11 mouse cellular contexts compared by ENCODE assay signal in genomic region chr10:39552903-39553302, GRCm38 (mm10). TPM values are rescaled to one million over a fixed set of nuclear protein-coding genes. Genes with fewer than 3 reads are reported as not detected.
DNase-seq lines count a peak whose midpoint lies in the region; ATAC-seq lines count a peak whose summit lies in the region.
"Had no signal": no experiment of that assay in that cellular context is flagged by ENCODE, and none has a peak within 500 bp of the region (broad histone marks: within the 10 kb centered on the region; RNA-seq: fewer than 3 reads in every experiment).

No protein-coding gene starts in this region.

- no peak for ATAC-seq in heart, embryonic 13.5 days (ENCODE audit: extremely low read depth, insufficient number of reproducible peaks, low FRiP score, low TSS enrichment)
- ATAC-seq in embryonic facial prominence, embryonic 11.5 days (replicated peaks; ENCODE audit: insufficient number of reproducible peaks, low FRiP score, low TSS enrichment, low read depth) = no peak
- ATAC-seq in hindbrain, embryonic 12.5 days (ENCODE audit: low FRiP score) = no peak
- peak; percentile 10; the same call in 1 of the 2 replicates for ATAC-seq in midbrain, embryonic 15.5 days (replicated peaks)
- ATAC-seq in intestine, embryonic 16.5 days = no peak

- WGBS in heart, embryonic 13.5 days = 67% methylated on average over 5 of the region's 5 CpGs
- WGBS in embryonic facial prominence, embryonic 11.5 days = 29% methylated on average over 5 of the region's 5 CpGs
- 19% methylated on average over 5 of the region's 5 CpGs for WGBS in hindbrain, embryonic 12.5 days
- WGBS in midbrain, embryonic 15.5 days = 15% methylated on average over 5 of the region's 5 CpGs
- 53% methylated on average over 5 of the region's 5 CpGs for whole genome bisulfite sequencing in intestine, embryonic 16.5 days

- H3K9ac ChIP-seq in heart, embryonic 13.5 days = no peak overlapping the region
- H3K9ac ChIP-seq in embryonic facial prominence, embryonic 11.5 days (replicated peaks; ENCODE audit: low read length) = peak overlapping the region; percentile 22; the same call in 1 of the 2 replicates
- H3K9ac ChIP-seq in hindbrain, embryonic 12.5 days = no peak overlapping the region
- H3K9ac ChIP-seq in midbrain, embryonic 15.5 days = peak overlapping the region; percentile 16; the same call in 1 of the 2 replicates
- H3K9ac ChIP-seq in intestine, embryonic 16.5 days (ENCODE audit: low read depth, low read length) = no peak overlapping the region

- H3K4me1 ChIP-seq in heart, embryonic 13.5 days = peaks cover 64% of the 10 kb centered on the region
- peaks cover 11% of the 10 kb centered on the region; the same call in 1 of the 2 replicates for H3K4me1 ChIP-seq in embryonic facial prominence, embryonic 11.5 days (ENCODE audit: control insufficient read depth, insufficient read depth, low read length)
- H3K4me1 ChIP-seq in hindbrain, embryonic 12.5 days = peaks cover 81% of the 10 kb centered on the region
- peaks cover 74% of the 10 kb centered on the region for H3K4me1 ChIP-seq in midbrain, embryonic 15.5 days
- peaks cover 28% of the 10 kb centered on the region for H3K4me1 ChIP-seq in intestine, embryonic 16.5 days (ENCODE audit: control insufficient read depth, insufficient read depth, low read length)

- no peaks in the 10 kb centered on the region for H3K27me3 ChIP-seq in heart, embryonic 13.5 days (replicated peaks)
- H3K27me3 ChIP-seq in embryonic facial prominence, embryonic 11.5 days (ENCODE audit: control insufficient read depth, insufficient read depth, low read length) = no peaks in the 10 kb centered on the region
- no peaks in the 10 kb centered on the region for H3K27me3 ChIP-seq in hindbrain, embryonic 12.5 days
- no peaks in the 10 kb centered on the region for H3K27me3 ChIP-seq in midbrain, embryonic 15.5 days (replicated peaks)
- H3K27me3 ChIP-seq in intestine, embryonic 16.5 days (replicated peaks; ENCODE audit: control insufficient read depth, insufficient read depth, low read length) = no peaks in the 10 kb centered on the region

- no peak for DNase-seq in heart, adult 8-10 months (ENCODE audit: low spot score)
- no peak for DNase-seq in embryonic facial prominence, embryonic 11.5 days (ENCODE audit: low spot score)
- no peak for DNase-seq in embryo, embryonic 9.5 days (ENCODE audit: extremely low spot score)
- DNase-seq in lung, adult 18-20 months = no peak
- DNase-seq: cerebellum, postnatal 14 days; kidney, postnatal 14 days; lung, postnatal 36 days had no signal

- no peak overlapping the region for H3K4me2 ChIP-seq in heart, embryonic 13.5 days
- H3K4me2 ChIP-seq in embryonic facial prominence, embryonic 11.5 days (ENCODE audit: low read depth, low read length) = no peak overlapping the region
- H3K4me2 ChIP-seq in hindbrain, embryonic 12.5 days (replicated peaks) = no peak overlapping the region
- no peak overlapping the region for H3K4me2 ChIP-seq in midbrain, embryonic 15.5 days
- no peak overlapping the region for H3K4me2 ChIP-seq in intestine, embryonic 16.5 days (ENCODE audit: low read depth, low read length)

- peaks cover 9% of the 10 kb centered on the region for H3K36me3 ChIP-seq in heart, embryonic 13.5 days
- H3K36me3 ChIP-seq in embryonic facial prominence, embryonic 11.5 days (replicated peaks; ENCODE audit: control insufficient read depth, insufficient read depth, low read depth, low read length) = no peaks in the 10 kb centered on the region
- H3K36me3 ChIP-seq in hindbrain, embryonic 12.5 days = no peaks in the 10 kb centered on the region; the same call in 1 of the 2 replicates
- H3K36me3 ChIP-seq in midbrain, embryonic 15.5 days (replicated peaks) = no peaks in the 10 kb centered on the region
- no peaks in the 10 kb centered on the region for H3K36me3 ChIP-seq in intestine, embryonic 16.5 days (ENCODE audit: control insufficient read depth, insufficient read depth, low read length)

- no peak overlapping the region for H3K4me3 ChIP-seq in heart, embryonic 13.5 days
- no peak overlapping the region for H3K4me3 ChIP-seq in embryonic facial prominence, embryonic 11.5 days (ENCODE audit: low read depth, low read length)
- no peak overlapping the region for H3K4me3 ChIP-seq in hindbrain, embryonic 12.5 days
- no peak overlapping the region for H3K4me3 ChIP-seq in midbrain, embryonic 15.5 days
- no peak overlapping the region for H3K4me3 ChIP-seq in intestine, embryonic 16.5 days (ENCODE audit: low read length)

- H3K27ac ChIP-seq in heart, embryonic 13.5 days (replicated peaks) = 0 out of 2 replicates have a peak overlapping the region, but pooled peaks have one; percentile 21
- H3K27ac ChIP-seq in embryonic facial prominence, embryonic 11.5 days (replicated peaks; ENCODE audit: low read depth, low read length) = peak overlapping the region; percentile 28; the same call in 1 of the 2 replicates
- H3K27ac ChIP-seq in hindbrain, embryonic 12.5 days = peak overlapping the region; percentile 96
- peak overlapping the region; percentile 92 for H3K27ac ChIP-seq in midbrain, embryonic 15.5 days
- no peak overlapping the region for H3K27ac ChIP-seq in intestine, embryonic 16.5 days (ENCODE audit: low read length)

- no peaks in the 10 kb centered on the region for H3K9me3 ChIP-seq in heart, embryonic 13.5 days
- no peaks in the 10 kb centered on the region for H3K9me3 ChIP-seq in embryonic facial prominence, embryonic 11.5 days (replicated peaks; ENCODE audit: control insufficient read depth, low read length)
- H3K9me3 ChIP-seq in hindbrain, embryonic 12.5 days (replicated peaks) = no peaks in the 10 kb centered on the region
- H3K9me3 ChIP-seq in midbrain, embryonic 15.5 days = no peaks in the 10 kb centered on the region
- no peaks in the 10 kb centered on the region for H3K9me3 ChIP-seq in intestine, embryonic 16.5 days (ENCODE audit: control insufficient read depth, low read length)

RNA-seq across cellular contexts. Expression of gene Traf3ip2, which starts 59.8 kb away (rescaled TPM):
- 10.1 and 10.3 TPM in 2 replicates for polyA plus RNA-seq in heart, embryonic 13.5 days (2015; fragmentation: Nextera tagmentation; extraction: Ambion mirVana)
- total RNA-seq in heart, adult 8-10 months (2022) = 1 to 10 TPM; 5.3 to 7.3 (median 6.0) TPM
- polyA plus RNA-seq in embryonic facial prominence, embryonic 11.5 days (2014; fragmentation: Nextera tagmentation; extraction: Ambion mirVana) = 12.5 and 15.9 TPM in 2 replicates
- polyA plus RNA-seq in hindbrain, embryonic 12.5 days (2016; fragmentation: Nextera tagmentation; extraction: Ambion mirVana) = 5.8 and 7.0 TPM in 2 replicates
- polyA plus RNA-seq in midbrain, embryonic 15.5 days (2015; fragmentation: Nextera tagmentation; extraction: Ambion mirVana) = 5.9 and 7.0 TPM in 2 replicates
- polyA plus RNA-seq in intestine, embryonic 16.5 days (2015; fragmentation: Nextera tagmentation; extraction: Ambion mirVana) = 28.0 and 33.4 TPM in 2 replicates

Comparison
In these comparisons a context has a peak if more than half of its experiments do, and no peak if none do; other contexts are left out.
1. H3K9ac ChIP-seq: peak in embryonic facial prominence, embryonic 11.5 days (single experiment) and midbrain, embryonic 15.5 days (single experiment); none in heart, embryonic 13.5 days (single experiment), hindbrain, embryonic 12.5 days (single experiment) and intestine, embryonic 16.5 days (single experiment).